Mouse (Mus musculus) intestine, embryonic 16.5 days (tissue): ENCODE measurements at regions not wholly inside any gene's neighbourhood (a gene's known extent, or its start where the extent isn't known, plus 50 kb on each side); places are given as distances from the start of the nearest gene placed in this dataset.

Experiments
- ATAC-seq: fragments of 200-750 bp; cut with Nextera tagmentation; 2 replicates; pipeline ENCODE4 v1.8.0; 2017; ENCODE audit warnings: moderate TSS enrichment, moderate library complexity
- H3K27ac ChIP-seq: fragments of 300-500 bp; sonication (generic); 2 replicates; pipeline ENCODE4 v1.5.1; 2014; ENCODE audit warnings: mild to moderate bottlenecking, low read length
- H3K27me3 ChIP-seq: fragments of 300-500 bp; sonication (generic); replicated peaks from 2 replicates; pipeline ENCODE4 v1.6.1; 2014; ENCODE audit warnings: low read length, control low read depth, mixed read lengths; ENCODE audit not compliant: control insufficient read depth, insufficient read depth
- H3K36me3 ChIP-seq: fragments of 300-500 bp; sonication (generic); 2 replicates; pipeline ENCODE4 v1.6.1; 2014; ENCODE audit warnings: low read length, control low read depth; ENCODE audit not compliant: control insufficient read depth, insufficient read depth
- H3K4me1 ChIP-seq: fragments of 300-500 bp; sonication (generic); 2 replicates; pipeline ENCODE4 v1.6.1; 2014; ENCODE audit warnings: low read length, control low read depth, mixed read lengths; ENCODE audit not compliant: control insufficient read depth, insufficient read depth
- H3K4me2 ChIP-seq: fragments of 300-500 bp; sonication (generic); 2 replicates; pipeline ENCODE4 v1.6.1; 2014; ENCODE audit warnings: low read depth, low read length, control low read depth
- H3K4me3 ChIP-seq: fragments of 300-500 bp; sonication (generic); 2 replicates; pipeline ENCODE4 v1.5.1; 2014; ENCODE audit warnings: mild to moderate bottlenecking, low read length
- H3K9ac ChIP-seq: fragments of 300-500 bp; sonication (generic); 2 replicates; pipeline ENCODE4 v1.6.1; 2014; ENCODE audit warnings: low read depth, low read length
- H3K9me3 ChIP-seq: fragments of 300-500 bp; sonication (generic); 2 replicates; pipeline ENCODE4 v1.6.1; 2016; ENCODE audit warnings: low read length, control low read depth; ENCODE audit not compliant: control insufficient read depth
- WGBS: fragments of 180-500 bp; shearing (Covaris S2); extraction: QIAGEN DNeasy Blood & Tissue Kit; methylation state at CpG from one replicate; pipeline ENCODE4 v1.1.7; 2014; 5-methylcytosine and 5-hydroxymethylcytosine counted together

GRCm38 (mm10) chr4:125941266-125941665 lies 83.1 kb upstream of the Csf3r start:
- Histone ChIP-seq H3K9me3 (no peaks in the 10 kb centered on the region), H3K4me3 (no peak overlapping the region), H3K36me3 (no peaks in the 10 kb centered on the region), H3K27ac (no peak overlapping the region), H3K27me3 (no peaks in the 10 kb centered on the region; the same call in 1 of the 2 replicates), H3K4me2 (no peak overlapping the region), H3K4me1 (no peaks in the 10 kb centered on the region), H3K9ac (no peak overlapping the region)
- WGBS, result 46% methylated on average over 5 of the region's 5 CpGs
- no peak for ATAC-seq

GRCm38 (mm10) chr4:125941916-125942315 lies 82.4 kb upstream of the Csf3r start:
- Histone ChIP-seq H3K4me3 (no peak overlapping the region), H3K36me3 (no peaks in the 10 kb centered on the region), H3K9me3 (no peaks in the 10 kb centered on the region), H3K9ac (no peak overlapping the region), H3K4me2 (no peak overlapping the region), H3K27me3 (no peaks in the 10 kb centered on the region; the same call in 1 of the 2 replicates), H3K4me1 (no peaks in the 10 kb centered on the region), H3K27ac (no peak overlapping the region)
- no peak for ATAC-seq
- WGBS, result 43% methylated on average over 3 of the region's 3 CpGs

DNA sequence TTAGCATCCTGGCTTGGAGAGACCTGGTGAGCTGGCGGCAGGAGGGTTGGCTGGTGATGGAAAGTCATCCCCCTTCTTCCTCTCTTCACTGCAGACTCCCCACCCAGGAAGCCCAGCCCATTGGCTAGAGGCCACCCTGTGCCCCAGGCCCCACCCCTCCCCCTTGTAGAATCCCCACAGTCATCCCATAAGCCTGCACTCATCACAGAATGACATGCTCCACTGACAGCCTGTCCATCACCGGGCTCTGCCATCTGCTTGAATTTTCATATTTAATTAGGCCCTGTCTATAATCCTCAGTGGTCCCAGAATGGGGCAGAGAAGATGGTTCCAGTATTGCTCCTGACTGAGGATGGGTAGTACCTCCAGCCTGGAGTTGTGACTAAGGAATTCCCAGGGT lies 79.3 kb upstream of the Csf3r start:
- H3K27ac ChIP-seq, result no peak overlapping the region
- H3K4me3 ChIP-seq, result no peak overlapping the region
- ATAC-seq, result no peak
- H3K36me3 ChIP-seq, result no peaks in the 10 kb centered on the region
- no peaks in the 10 kb centered on the region; the same call in 1 of the 2 replicates for H3K27me3 ChIP-seq
- 40% methylated on average over 2 of the region's 2 CpGs for WGBS
- no peak overlapping the region for H3K4me2 ChIP-seq
- H3K9ac ChIP-seq, result no peak overlapping the region
- no peaks in the 10 kb centered on the region for H3K4me1 ChIP-seq
- no peaks in the 10 kb centered on the region for H3K9me3 ChIP-seq

- WGBS, result 33% methylated on average over 9 of the region's 9 CpGs
- H3K9ac ChIP-seq, result no peak overlapping the region
- no peaks in the 10 kb centered on the region for H3K4me1 ChIP-seq
- H3K27ac ChIP-seq, result no peak overlapping the region
- H3K36me3 ChIP-seq, result no peaks in the 10 kb centered on the region
- H3K27me3 ChIP-seq, result no peaks in the 10 kb centered on the region
- H3K9me3 ChIP-seq, result no peaks in the 10 kb centered on the region
- H3K4me3 ChIP-seq, result no peak overlapping the region
- H3K4me2 ChIP-seq, result no peak overlapping the region
- ATAC-seq, result no peak
Measured at GRCm38 (mm10) chr4:125959426-125959825, 64.9 kb upstream of the Csf3r start.

- no peak for ATAC-seq
- Histone ChIP-seq H3K4me1 (no peaks in the 10 kb centered on the region), H3K4me3 (no peak overlapping the region), H3K27ac (no peak overlapping the region), H3K9ac (no peak overlapping the region), H3K36me3 (no peaks in the 10 kb centered on the region), H3K27me3 (no peaks in the 10 kb centered on the region), H3K9me3 (no peaks in the 10 kb centered on the region), H3K4me2 (no peak overlapping the region)
- WGBS, result 53% methylated on average over 8 of the region's 8 CpGs
Measured at GRCm38 (mm10) chr4:125960704-125961279, 63.6 kb upstream of the Csf3r start.

DNA sequence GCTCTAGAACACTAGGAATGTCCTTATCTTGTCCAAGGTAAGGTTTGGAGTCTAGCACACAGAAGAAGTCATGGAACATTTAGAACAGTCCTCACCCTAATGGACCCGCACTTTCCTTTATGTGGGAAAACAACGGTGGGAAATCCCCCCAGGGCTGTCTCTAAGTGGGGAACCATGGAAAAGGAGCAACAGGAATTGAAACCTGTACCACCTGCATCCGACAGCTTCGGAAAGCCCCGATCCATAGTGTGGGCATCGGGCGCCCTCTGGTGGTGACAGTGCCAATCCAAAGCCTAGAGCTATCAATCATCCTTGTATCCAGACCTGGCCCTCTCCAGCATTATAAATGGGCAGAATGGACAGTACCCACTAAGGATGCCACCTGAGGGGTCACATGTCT lies 61.7 kb upstream of the Csf3r start:
- no peak overlapping the region for H3K4me2 ChIP-seq
- no peak for ATAC-seq
- no peaks in the 10 kb centered on the region for H3K36me3 ChIP-seq
- no peak overlapping the region for H3K9ac ChIP-seq
- H3K9me3 ChIP-seq, result no peaks in the 10 kb centered on the region
- no peak overlapping the region for H3K4me3 ChIP-seq
- no peak overlapping the region for H3K27ac ChIP-seq
- H3K27me3 ChIP-seq, result no peaks in the 10 kb centered on the region
- H3K4me1 ChIP-seq, result no peaks in the 10 kb centered on the region
- 10% methylated on average over 7 of the region's 7 CpGs for WGBS
